Mouse (Mus musculus) bone marrow, adult 2 months (tissue): ENCODE measurements around the gene Cks1brt.

Experiments
- CTCF ChIP-seq: fragments of 200-500 bp; IDR thresholded peaks from 2 replicates; pipeline ENCODE4 v1.5.1; 2011; ENCODE audit warnings: low read length, control low read depth; ENCODE audit not compliant: control insufficient read depth, insufficient read depth
- POLR2A ChIP-seq: fragments of 200-500 bp; IDR thresholded peaks from 2 replicates; pipeline ENCODE4 v1.6.1; 2011; ENCODE audit warnings: low read depth, mild to moderate bottlenecking, control low read depth, low read length, borderline replicate concordance; ENCODE audit not compliant: control insufficient read depth

GRCm38 (mm10) chr8:85151624-85152023 is at the start of gene Cks1brt:
- TF ChIP-seq CTCF (no peak), POLR2A (no peak)
